In the genomic region with DNA sequence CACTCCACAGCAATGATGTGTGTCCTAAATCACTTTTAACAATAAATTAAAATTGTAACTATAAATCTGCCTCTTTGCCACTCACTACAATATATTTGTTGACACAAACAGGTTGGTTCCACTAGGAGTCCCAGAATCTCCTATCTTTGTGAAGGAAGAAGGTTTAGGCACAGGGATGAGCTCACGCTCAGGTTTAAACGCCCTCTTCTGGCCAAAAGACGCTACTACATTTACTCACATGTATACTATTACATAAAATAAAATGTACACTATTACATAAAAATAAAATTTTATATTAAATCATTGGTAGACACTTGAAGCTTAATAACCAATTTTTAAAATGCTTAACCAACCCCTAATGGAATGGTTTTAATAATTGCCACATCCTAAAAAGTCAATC, we compare ENCODE assay signal across 8 mouse cellular contexts.
DNase-seq lines count a peak whose midpoint lies in the region; ATAC-seq and TF ChIP-seq lines count a peak whose summit lies in the region.

No protein-coding gene starts in this region.

- H3K27ac ChIP-seq in layer of hippocampus, adult 2 months = no peak overlapping the region

- peak; percentile 79 for TF ChIP-seq CTCF in layer of hippocampus, adult 2 months (conservative IDR thresholded peaks at IDR 0.05)

- H3K4me3 ChIP-seq in layer of hippocampus, adult 2 months = no peak overlapping the region

- no peak for DNase-seq in cerebellum, adult 9-11 months
- no peak for DNase-seq in layer of hippocampus, adult 2 months (ENCODE audit: low spot score in 2 of 2)
- no peak for DNase-seq in layer of hippocampus, postnatal 36 days
- peak; percentile 81 for DNase-seq in NIH3T3 (ENCODE audit: low read depth)
- DNase-seq in lung, postnatal 36 days = peak; percentile 68
- no peak for DNase-seq in spleen, postnatal 14 days (ENCODE audit: low spot score in 2 of 2)
- DNase-seq in urinary bladder, postnatal 25 days (ENCODE audit: low spot score) = no peak

- ATAC-seq in cerebellum, adult (ENCODE audit: insufficient number of reproducible peaks, low FRiP score, low TSS enrichment) = peak; percentile 40; the same call in 1 of the 2 replicates

Comparison
In these comparisons a context has a peak if more than half of its experiments do, and no peak if none do; other contexts are left out.
1. DNase-seq: peak in NIH3T3 (single experiment) and lung, postnatal 36 days (single experiment); none in cerebellum, adult 9-11 months (single experiment), layer of hippocampus, adult 2 months (0 of 2), layer of hippocampus, postnatal 36 days (0 of 2), spleen, postnatal 14 days (0 of 2) and urinary bladder, postnatal 25 days (single experiment).